Mouse (Mus musculus) kidney, postnatal 0 days (tissue): ENCODE results near the gene Dennd4a. TPM values are rescaled to one million over a fixed set of nuclear protein-coding genes. Genes with fewer than 3 reads are reported as not detected.

ENCODE experiments used
- ATAC-seq: fragments of 200-750 bp; cut with Nextera tagmentation; replicated peaks from 2 replicates; pipeline ENCODE4 v1.8.0; 2017; ENCODE audit warnings: low read depth, moderate number of reproducible peaks, moderate TSS enrichment, moderate library complexity; ENCODE audit not compliant: low FRiP score
- DNase-seq: peaks from one replicate; pipeline ENCODE4 v3.0.0-alpha.2; 2016; ENCODE audit warnings: low spot score
- H3K27ac ChIP-seq: fragments of 300-500 bp; sonication (generic); 2 replicates; pipeline ENCODE4 v1.5.1; 2014; ENCODE audit warnings: mild to moderate bottlenecking
- H3K27me3 ChIP-seq: fragments of 300-500 bp; sonication (generic); 2 replicates; pipeline ENCODE4 v1.6.1; 2014; ENCODE audit warnings: low read length, mixed read lengths; ENCODE audit not compliant: insufficient read depth
- H3K36me3 ChIP-seq: fragments of 300-500 bp; sonication (generic); 2 replicates; pipeline ENCODE4 v1.6.1; 2014; ENCODE audit warnings: low read length, mixed read lengths; ENCODE audit not compliant: insufficient read depth
- H3K4me1 ChIP-seq: fragments of 300-500 bp; sonication (generic); replicated peaks from 2 replicates; pipeline ENCODE4 v1.6.1; 2014; ENCODE audit warnings: antibody characterized with exemption, low read length, mixed read lengths; ENCODE audit not compliant: insufficient read depth
- H3K4me2 ChIP-seq: fragments of 300-500 bp; sonication (generic); 2 replicates; pipeline ENCODE4 v1.6.1; 2014; ENCODE audit warnings: mild to moderate bottlenecking, low read length, moderate library complexity, mixed read lengths
- H3K4me3 ChIP-seq: fragments of 300-500 bp; sonication (generic); replicated peaks from 2 replicates; pipeline ENCODE4 v1.5.1; 2014; ENCODE audit warnings: low read depth, low read length
- H3K9ac ChIP-seq: fragments of 300-500 bp; sonication (generic); 2 replicates; pipeline ENCODE4 v1.6.1; 2014; ENCODE audit warnings: low read depth, low read length
- H3K9me3 ChIP-seq: fragments of 300-500 bp; sonication (generic); replicated peaks from 2 replicates; pipeline ENCODE4 v1.6.1; 2016; ENCODE audit warnings: low read length, inconsistent platforms, mixed read lengths
- CTCF ChIP-seq: IDR thresholded peaks from 2 replicates; pipeline ENCODE4 v1.5.1; 2016; ENCODE audit warnings: antibody characterized with exemption, low read depth, mild to moderate bottlenecking, moderate library complexity
- WGBS: fragments of 180-500 bp; shearing (Covaris S2); extraction: QIAGEN DNeasy Blood & Tissue Kit; methylation state at CpG from one replicate; pipeline ENCODE4 v1.1.7; 2014; 5-methylcytosine and 5-hydroxymethylcytosine counted together
- polyA plus RNA-seq: library from polyadenylated mRNA; unstranded; fragments of >200 nt; fragmentation: Nextera tagmentation; extraction: Ambion mirVana; gene quantifications from 2 replicates; pipeline ENCODE4 v1.2.1, GENCODE M21; 2015

Gene Dennd4a
- polyA plus RNA-seq, 1 experiment from 2014 or later, result 2.7 TPM

DNA sequence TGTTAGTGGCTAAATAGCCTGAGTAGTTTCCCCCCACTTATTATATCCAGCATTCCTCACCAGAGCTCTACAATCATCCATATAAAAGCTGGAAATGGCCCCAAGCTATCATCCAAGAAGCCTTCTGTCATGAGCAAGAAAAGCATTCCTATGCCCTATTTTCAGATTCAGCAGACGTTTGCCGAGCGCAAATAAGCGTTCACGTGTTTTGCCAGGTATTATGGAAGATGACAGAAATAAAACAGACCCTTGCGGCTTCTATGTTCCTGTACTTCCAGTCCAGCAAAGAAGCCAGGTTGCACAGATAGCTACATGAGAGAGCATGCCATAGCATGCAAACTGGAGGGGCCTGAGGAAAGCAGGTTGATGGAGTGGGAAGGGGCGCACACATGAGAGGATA lies 23.1 kb upstream of the Dennd4a start:
- no peaks in the 10 kb centered on the region for H3K9me3 ChIP-seq
- H3K4me1 ChIP-seq, result no peaks in the 10 kb centered on the region
- DNase-seq (no peak), ATAC-seq (no peak)
- TF ChIP-seq CTCF, result no peak
- no peak overlapping the region for H3K4me2 ChIP-seq
- WGBS, result 89% methylated on average over 7 of the region's 7 CpGs
- H3K27ac ChIP-seq, result no peak overlapping the region
- H3K9ac ChIP-seq, result no peak overlapping the region
- no peaks in the 10 kb centered on the region for H3K27me3 ChIP-seq
- no peaks in the 10 kb centered on the region for H3K36me3 ChIP-seq
- H3K4me3 ChIP-seq, result no peak overlapping the region

DNA sequence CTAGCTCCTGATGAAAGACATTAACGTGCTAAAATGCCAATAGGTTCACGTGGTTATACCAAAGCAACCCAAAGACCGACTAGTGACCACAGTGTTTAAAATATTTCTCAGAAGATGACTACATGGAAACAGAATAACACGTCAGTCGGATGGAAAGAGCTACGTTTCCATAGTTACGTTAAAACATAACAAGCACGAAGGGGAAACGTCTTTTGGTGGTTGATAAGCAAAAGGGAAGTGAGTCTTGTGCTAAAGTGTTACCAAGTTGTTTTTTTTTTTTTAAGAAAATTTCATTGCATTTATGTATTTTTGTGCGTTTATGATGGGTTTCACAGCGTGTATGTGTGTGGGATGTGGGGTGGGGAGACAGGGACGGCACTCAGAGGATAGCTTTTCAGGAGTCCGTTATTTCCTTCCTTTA lies 21.8 kb upstream of the Dennd4a start:
- DNase-seq, result peak; percentile 15
- H3K4me2 ChIP-seq, result no peak overlapping the region
- H3K4me1 ChIP-seq, result no peaks in the 10 kb centered on the region
- H3K9me3 ChIP-seq, result no peaks in the 10 kb centered on the region
- H3K4me3 ChIP-seq, result no peak overlapping the region
- no peak for TF ChIP-seq CTCF
- H3K9ac ChIP-seq, result no peak overlapping the region
- H3K27ac ChIP-seq, result no peak overlapping the region
- no peak for ATAC-seq
- no peaks in the 10 kb centered on the region for H3K36me3 ChIP-seq
- H3K27me3 ChIP-seq, result no peaks in the 10 kb centered on the region
- 70% methylated on average over 13 of the region's 13 CpGs for WGBS

GRCm38 (mm10) chr9:64789887-64790400 lies 21.2 kb upstream of the Dennd4a start:
- no peak for TF ChIP-seq CTCF
- no peak for DNase-seq
- ATAC-seq, result no peak
- H3K27ac ChIP-seq, result no peak overlapping the region
- no peak overlapping the region for H3K4me2 ChIP-seq
- H3K9me3 ChIP-seq, result no peaks in the 10 kb centered on the region
- H3K4me3 ChIP-seq, result no peak overlapping the region
- no peaks in the 10 kb centered on the region for H3K27me3 ChIP-seq
- WGBS, result 80% methylated on average over 10 of the region's 10 CpGs
- H3K36me3 ChIP-seq, result no peaks in the 10 kb centered on the region
- H3K9ac ChIP-seq, result no peak overlapping the region
- no peaks in the 10 kb centered on the region for H3K4me1 ChIP-seq

DNA sequence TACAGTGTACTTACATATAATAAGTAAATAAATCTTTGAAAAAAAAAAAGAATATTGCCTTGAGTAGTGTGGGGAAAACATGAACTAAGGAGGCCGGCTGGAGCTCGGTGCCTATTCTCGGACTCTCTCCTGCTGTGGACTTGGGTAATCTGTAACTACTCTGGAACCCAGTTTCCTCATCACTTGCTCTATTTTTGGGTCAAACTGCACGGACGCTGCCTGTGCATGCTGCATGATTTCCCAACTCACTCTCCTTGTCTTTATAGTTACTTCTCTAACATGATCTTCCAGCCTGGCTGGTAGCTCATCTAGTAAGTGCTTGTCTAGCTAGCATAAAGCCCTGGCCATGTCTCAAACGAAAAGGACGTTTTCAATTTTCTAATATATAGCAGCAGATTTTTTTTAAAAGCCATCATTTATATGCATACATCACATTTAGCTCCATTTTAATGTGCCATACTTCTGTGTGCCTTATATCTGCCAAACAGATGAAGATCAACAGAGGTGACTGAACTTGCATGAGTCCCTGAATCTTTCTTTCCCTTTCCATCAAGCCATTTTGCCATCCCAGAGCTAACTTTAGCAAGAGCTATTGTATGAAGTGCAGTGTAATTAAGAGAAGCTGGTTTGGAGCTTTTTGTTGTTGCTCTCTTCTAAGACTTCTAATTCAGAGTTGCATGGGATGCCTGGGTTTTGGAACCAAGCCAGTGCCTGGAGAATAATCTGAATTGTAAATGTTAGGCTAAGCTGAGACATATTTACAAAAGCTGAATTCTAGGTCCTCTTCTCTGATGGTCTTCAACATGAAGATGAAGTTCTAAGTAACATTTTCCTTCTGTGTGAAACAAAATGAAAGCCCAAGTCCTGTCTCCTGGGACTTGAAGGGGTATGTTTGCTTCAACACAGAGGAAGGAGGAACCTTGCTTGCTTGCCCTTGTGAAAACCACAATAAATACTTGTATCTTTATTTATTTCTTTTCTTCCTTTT lies 20.2 kb upstream of the Dennd4a start:
- Histone ChIP-seq H3K27me3 (no peaks in the 10 kb centered on the region), H3K9me3 (no peaks in the 10 kb centered on the region), H3K4me3 (no peak overlapping the region), H3K4me1 (no peaks in the 10 kb centered on the region), H3K9ac (no peak overlapping the region), H3K36me3 (no peaks in the 10 kb centered on the region), H3K4me2 (no peak overlapping the region), H3K27ac (no peak overlapping the region)
- WGBS, result 74% methylated on average over 7 of the region's 7 CpGs
- no peak for TF ChIP-seq CTCF
- ATAC-seq, result no peak
- no peak for DNase-seq

- Histone ChIP-seq H3K27ac (no peak overlapping the region), H3K4me3 (no peak overlapping the region), H3K9me3 (no peaks in the 10 kb centered on the region), H3K27me3 (no peaks in the 10 kb centered on the region), H3K9ac (no peak overlapping the region), H3K4me2 (no peak overlapping the region), H3K36me3 (no peaks in the 10 kb centered on the region), H3K4me1 (no peaks in the 10 kb centered on the region)
- peak; percentile 56 for DNase-seq
- no peak for TF ChIP-seq CTCF
- no peak for ATAC-seq
- WGBS, result 75% methylated on average over 1 of the region's 1 CpGs
Measured at GRCm38 (mm10) chr9:64791676-64792075, 19.5 kb upstream of the Dennd4a start.

- TF ChIP-seq CTCF, result no peak
- Histone ChIP-seq H3K4me3 (no peak overlapping the region), H3K4me1 (no peaks in the 10 kb centered on the region), H3K4me2 (no peak overlapping the region), H3K9ac (no peak overlapping the region), H3K9me3 (no peaks in the 10 kb centered on the region), H3K27ac (no peak overlapping the region), H3K27me3 (no peaks in the 10 kb centered on the region), H3K36me3 (no peaks in the 10 kb centered on the region)
- no peak for ATAC-seq
- no peak for DNase-seq
- 80% methylated on average over 10 of the region's 10 CpGs for WGBS
Measured at GRCm38 (mm10) chr9:64792379-64793274, 18.5 kb upstream of the Dennd4a start.
